Mouse (Mus musculus) yolk sac, embryonic 10.5 days (tissue): ENCODE data around the gene Atp6v0a2.
"Not testable (repeated sequence)": the region's sequence is repeated elsewhere in the genome, so short reads cannot be mapped to it uniquely, and the experiment has no call there.

ENCODE experiments used
- DNase-seq: peaks from one replicate; pipeline ENCODE4 v3.0.0-alpha.2; 2017; ENCODE audit warnings: low spot score

The Atp6v0a2 gene

GRCm38 (mm10) chr5:124628448-124629363, at the start of gene Atp6v0a2:
Gene Atp6v0a2 (plus strand): TSS chr5:124628576.
- DNase-seq, result peak; percentile 92

GRCm38 (mm10) chr5:124578633-124579317, 49.6 kb upstream of the Atp6v0a2 start, which contains the start of the genes Eif2b1 and Gtf2h3:
Gene Eif2b1 (minus strand): TSS chr5:124579131.
Gene Gtf2h3 (plus strand): TSS chr5:124579140.
- DNase-seq, result peak; percentile 89

GRCm38 (mm10) chr5:124582515-124582914, 45.9 kb upstream of the Atp6v0a2 start:
- no peak for DNase-seq

- DNase-seq, result no peak
Observed at GRCm38 (mm10) chr5:124592768-124593167, 35.6 kb upstream of the Atp6v0a2 start.

- peak; percentile 92 for DNase-seq
Observed at GRCm38 (mm10) chr5:124598224-124599174, 29.9 kb upstream of the Atp6v0a2 start.

- DNase-seq, result not testable (repeated sequence)
Observed at GRCm38 (mm10) chr5:124599726-124600125, 28.6 kb upstream of the Atp6v0a2 start.

- peak; percentile 22 for DNase-seq
Observed at GRCm38 (mm10) chr5:124602349-124602748, 26.0 kb upstream of the Atp6v0a2 start.

GRCm38 (mm10) chr5:124604296-124604695, 24.1 kb upstream of the Atp6v0a2 start:
- no peak for DNase-seq

- peak; percentile 78 for DNase-seq
Observed at GRCm38 (mm10) chr5:124605041-124605622, 23.2 kb upstream of the Atp6v0a2 start.

GRCm38 (mm10) chr5:124610965-124611364, 17.4 kb upstream of the Atp6v0a2 start:
- DNase-seq, result no peak

- DNase-seq, result peak; percentile 7
Observed at GRCm38 (mm10) chr5:124614709-124615108, 13.7 kb upstream of the Atp6v0a2 start.

GRCm38 (mm10) chr5:124618711-124619110, 9.7 kb upstream of the Atp6v0a2 start:
- no peak for DNase-seq

GRCm38 (mm10) chr5:124621362-124621761, 7.0 kb upstream of the Atp6v0a2 start:
- DNase-seq, result no peak

GRCm38 (mm10) chr5:124622890-124623289, 5.5 kb upstream of the Atp6v0a2 start:
- DNase-seq, result no peak

- no peak for DNase-seq
Observed at GRCm38 (mm10) chr5:124624291-124624690, 4.1 kb upstream of the Atp6v0a2 start.

GRCm38 (mm10) chr5:124629641-124630040, 1.3 kb downstream of the Atp6v0a2 start:
- DNase-seq, result no peak

- no peak for DNase-seq
Observed at GRCm38 (mm10) chr5:124631685-124632084, 3.3 kb downstream of the Atp6v0a2 start.

GRCm38 (mm10) chr5:124632461-124632860, 4.1 kb downstream of the Atp6v0a2 start:
- DNase-seq, result no peak

GRCm38 (mm10) chr5:124633425-124633824, 5.0 kb downstream of the Atp6v0a2 start:
- DNase-seq, result no peak

- not testable (repeated sequence) for DNase-seq
Observed at GRCm38 (mm10) chr5:124635068-124635467, 6.7 kb downstream of the Atp6v0a2 start.

- DNase-seq, result no peak
Observed at GRCm38 (mm10) chr5:124636139-124636538, 7.8 kb downstream of the Atp6v0a2 start.
